Mouse (Mus musculus) embryo, embryonic 11 days (tissue): ENCODE data around the gene Pfn4.
A peak's percentile ranks its signal among the peaks of the same experiment; 100 is the strongest.
"Not testable (repeated sequence)": the region's sequence is repeated elsewhere in the genome, so short reads cannot be mapped to it uniquely, and the experiment has no call there.

Experiments used
- DNase-seq: peaks from one replicate; pipeline ENCODE4 v3.0.0-alpha.2; 2015

The Pfn4 gene

DNA sequence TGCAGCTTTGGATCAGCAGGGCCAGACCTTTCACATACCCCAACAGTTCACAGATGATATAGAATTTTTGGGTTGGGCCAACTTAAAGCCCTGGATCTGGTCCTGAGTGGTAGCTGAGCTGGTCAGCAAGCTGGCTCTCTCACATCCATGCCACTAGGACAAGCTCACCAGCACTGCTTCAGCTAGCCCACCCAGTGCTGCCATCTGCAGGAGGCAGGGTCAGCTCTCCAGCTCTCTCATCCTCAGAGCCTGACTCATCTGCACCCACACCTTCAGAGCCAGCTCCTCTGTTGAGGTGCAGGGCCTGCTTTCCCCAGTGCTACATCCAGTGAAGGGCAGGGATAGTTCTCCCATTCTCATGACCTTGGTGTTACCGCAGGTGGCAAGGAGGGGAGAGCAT, 24.9 kb downstream of the Pfn4 start:
- DNase-seq = peak; percentile 33

DNA sequence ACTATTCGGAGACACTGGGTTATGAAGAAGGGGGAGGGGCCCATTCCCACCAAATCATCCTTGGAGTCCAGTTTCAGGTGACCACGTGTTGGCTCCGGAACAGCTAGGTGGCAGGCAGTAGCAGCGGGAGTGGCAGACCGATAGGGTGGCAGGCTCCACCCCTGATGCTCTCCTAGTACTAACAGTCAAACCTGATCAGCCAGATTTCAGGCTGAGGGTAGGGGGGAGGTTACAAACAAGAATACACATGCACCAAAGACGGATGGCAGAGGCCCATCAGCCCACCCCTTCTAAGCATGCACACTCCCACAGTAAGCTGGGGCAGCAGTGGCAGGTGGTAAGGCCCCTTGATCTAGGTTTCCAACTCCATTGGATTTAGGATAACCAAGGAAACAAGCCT, 28.6 kb downstream of the Pfn4 start:
- not testable (repeated sequence) for DNase-seq

GRCm38 (mm10) chr12:4811036-4811435, 42.2 kb downstream of the Pfn4 start:
- DNase-seq = no peak

- DNase-seq = no peak
These were observed 42.9 kb downstream of the Pfn4 start for GRCm38 (mm10) chr12:4811705-4812104.

DNA sequence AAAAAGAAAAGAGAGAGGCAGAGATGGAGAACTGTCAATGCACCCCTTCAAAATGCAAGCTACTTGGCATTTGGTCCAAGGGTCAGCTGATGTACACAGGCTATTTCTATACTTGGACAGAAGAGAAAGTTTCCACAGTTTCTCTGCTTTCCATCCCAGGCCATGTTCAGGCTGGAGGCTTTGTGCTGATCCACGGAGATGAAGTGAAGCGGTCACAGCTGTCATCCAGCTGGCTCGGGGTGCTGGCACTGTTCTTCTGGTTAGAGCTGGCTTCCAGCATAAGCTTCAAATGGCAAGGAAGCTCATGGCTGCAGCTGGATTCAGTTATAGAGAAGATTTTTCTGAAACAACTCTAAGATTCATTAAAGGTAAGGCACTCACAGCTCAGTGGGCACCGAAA, 44.8 kb downstream of the Pfn4 start:
- no peak for DNase-seq

- DNase-seq = peak; percentile 7
These were observed 48.0 kb downstream of the Pfn4 start for GRCm38 (mm10) chr12:4816680-4817360.

GRCm38 (mm10) chr12:4817361-4818101, 48.7 kb downstream of the Pfn4 start, which contains the start of gene Sf3b6:
Gene Sf3b6, plus strand, starts transcription at chr12:4817544.
- peak; percentile 98 for DNase-seq

DNA sequence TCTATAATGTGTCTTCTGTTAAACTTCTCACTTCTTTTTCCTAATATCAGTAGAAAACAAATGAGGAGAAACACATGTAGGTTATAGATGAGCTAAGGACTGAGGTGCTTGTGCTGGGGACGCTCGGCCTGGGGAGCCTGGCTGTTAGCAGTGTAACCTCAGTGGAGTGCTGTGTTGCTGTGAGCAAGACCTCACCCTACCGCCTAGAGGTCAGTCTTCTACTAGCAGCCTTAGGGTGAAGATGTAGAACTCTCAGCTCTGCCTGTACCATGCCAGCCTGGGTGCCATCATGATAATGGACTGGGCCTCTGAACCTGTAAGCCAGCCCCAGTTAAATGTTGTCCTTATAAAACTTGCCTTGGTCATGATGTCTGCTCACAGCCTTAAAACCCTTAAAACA, 58.4 kb downstream of the Pfn4 start:
- DNase-seq = no peak
